Mouse (Mus musculus) adrenal gland, postnatal 4 days (tissue): ENCODE measurements around the gene Atl2. TPM values are rescaled to one million over a fixed set of nuclear protein-coding genes. Genes with fewer than 3 reads are reported as not detected.

Experiments used
- DNase-seq, 2 experiments: peaks; one replicate each; pipeline ENCODE4 v3.0.0; 2021 to 2022; ENCODE audit warnings: low spot score in 2 of 2, mixed read lengths in 2 of 2
- total RNA-seq, 2 experiments: library from RNA; stranded (reverse); gene quantifications; 2 replicates each; pipeline ENCODE4 v1.2.3; 2021

Atl2 gene
- total RNA-seq, 2 experiments from 2014 or later, result 42.0 to 42.6 TPM

DNA sequence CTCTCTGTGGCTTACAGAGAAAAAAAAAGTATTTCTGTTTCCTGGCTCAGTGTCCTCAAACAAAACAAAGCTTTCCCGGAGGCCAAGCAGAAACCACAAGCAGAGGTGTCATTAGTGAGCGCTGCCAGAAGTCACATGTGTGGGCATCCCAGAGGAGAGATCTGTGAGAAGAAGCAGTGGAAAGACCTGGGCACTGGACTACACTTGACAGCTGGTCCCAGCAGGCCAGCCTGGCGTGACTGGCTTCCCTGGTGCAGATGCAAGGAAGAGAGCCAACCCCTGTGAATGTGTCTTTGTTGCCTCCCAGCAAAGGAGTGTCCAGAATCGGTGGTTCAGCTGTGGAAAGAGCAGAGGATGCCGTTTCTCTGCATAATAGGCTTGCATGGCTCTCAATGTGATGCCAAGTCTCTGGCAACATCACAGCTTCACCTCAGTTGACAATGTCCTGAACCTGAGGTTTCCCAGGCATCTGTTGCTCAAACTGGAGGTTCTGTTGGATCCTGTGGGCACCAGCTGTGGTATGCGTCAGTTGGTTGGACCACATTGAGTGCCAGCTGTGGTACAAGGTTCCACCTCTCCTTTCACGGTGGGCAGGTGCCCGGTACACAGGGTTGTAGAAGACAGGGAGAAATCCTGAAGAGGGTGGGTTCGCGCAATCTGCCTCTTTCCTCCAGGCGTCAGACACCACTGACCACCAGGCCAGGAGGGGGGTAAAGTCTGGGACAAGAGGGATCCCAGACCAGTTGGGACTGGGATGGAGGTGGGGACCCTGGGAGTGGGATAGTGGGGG lies 70.5 kb downstream of the Atl2 start:
- no peak for DNase-seq

DNA sequence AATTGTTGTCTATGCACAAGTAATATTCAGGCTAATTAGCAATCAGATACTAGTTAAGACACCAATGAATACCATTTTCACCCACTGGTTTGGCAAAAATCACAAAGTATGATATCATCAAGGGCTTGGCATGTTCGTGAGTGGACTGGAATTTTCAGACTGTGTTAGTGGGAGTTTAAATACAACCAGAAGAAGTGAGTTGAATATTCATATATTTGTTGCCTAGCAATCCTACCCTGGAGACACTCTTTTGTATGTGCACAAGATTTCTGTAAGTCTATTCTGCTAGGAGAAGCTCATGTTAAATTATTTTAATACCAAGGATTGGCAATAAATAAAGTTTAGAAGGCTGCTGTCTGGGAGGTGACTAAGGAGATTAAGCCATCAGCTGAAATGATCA lies 71.5 kb downstream of the Atl2 start:
- no peak for DNase-seq

DNA sequence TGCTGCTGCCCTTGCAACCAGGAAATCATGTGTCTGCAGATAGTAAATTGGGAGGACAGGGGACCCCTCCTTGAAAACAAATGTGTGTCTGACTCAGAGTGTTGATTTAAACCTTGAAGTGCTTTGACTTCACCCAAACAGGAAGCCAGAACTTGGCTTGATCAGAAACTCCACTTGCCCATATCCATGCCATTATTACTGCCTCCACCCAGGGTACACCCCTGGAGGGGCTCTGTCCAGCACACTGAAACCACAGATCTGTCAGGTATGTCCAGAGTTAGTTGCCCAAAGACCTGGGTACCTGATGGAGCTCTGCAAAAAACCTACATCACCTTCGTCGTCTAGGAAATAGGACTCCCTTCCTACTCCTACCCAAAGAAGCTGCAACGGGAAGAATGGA lies 77.0 kb downstream of the Atl2 start:
- no peak for DNase-seq

DNA sequence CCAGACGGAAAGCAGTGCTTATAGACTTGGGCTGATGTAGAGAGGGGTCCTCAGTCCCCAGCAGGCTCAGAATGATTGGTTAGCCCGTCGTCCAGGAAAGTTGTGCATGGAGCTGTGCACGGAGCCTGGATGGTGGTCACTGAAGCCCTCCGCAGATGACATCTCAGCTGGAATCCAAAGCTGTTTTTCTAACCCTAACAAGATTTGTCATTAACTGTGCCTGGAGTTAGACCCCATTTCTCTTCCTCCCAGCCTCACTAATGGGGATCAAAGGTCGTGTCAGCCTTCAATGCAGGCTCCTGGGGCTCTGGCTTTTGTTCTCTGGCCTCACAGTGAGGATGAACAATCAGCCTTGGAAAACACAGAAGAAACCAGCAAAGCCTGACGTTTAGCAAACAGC lies 77.9 kb downstream of the Atl2 start:
- no peak for DNase-seq

DNA sequence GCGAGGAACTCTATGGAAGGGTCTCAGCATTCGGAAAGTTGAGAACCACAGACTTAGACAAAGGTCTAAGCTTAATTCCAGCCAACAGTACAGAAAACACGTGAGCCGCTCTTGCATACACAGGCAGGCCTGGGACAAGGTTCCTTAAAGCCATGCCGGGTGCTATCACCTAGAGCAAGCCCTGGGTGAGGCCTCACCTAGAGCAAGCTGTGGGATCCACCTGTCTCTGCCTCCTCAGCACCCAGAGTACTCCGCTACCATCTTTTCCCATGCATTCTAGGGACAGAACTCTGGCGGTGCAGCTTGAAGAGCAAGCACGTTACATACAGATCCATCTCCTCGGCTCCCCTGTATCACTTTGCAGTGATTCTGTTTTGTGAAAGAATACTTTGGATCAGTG lies 78.4 kb downstream of the Atl2 start:
- no peak for DNase-seq

DNA sequence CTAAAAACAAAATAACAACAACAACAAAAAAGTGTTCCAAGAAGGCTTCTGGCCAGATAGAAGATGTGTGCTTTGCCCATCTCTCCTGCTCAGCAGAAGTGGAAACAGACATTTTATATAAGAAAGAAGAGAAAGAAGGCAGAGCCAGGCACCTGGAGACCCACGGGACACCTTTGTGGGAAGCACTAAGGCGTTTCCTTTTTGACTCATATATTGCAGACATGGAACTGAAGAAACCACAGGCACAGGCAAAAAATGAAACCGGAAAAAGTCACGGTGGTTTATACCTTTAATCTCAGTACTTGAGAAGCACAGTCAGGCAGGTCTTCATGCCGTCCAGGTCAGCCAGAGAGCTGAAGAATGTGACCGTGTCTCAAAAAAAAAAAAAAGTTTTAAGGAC lies 79.0 kb downstream of the Atl2 start:
- no peak for DNase-seq

DNA sequence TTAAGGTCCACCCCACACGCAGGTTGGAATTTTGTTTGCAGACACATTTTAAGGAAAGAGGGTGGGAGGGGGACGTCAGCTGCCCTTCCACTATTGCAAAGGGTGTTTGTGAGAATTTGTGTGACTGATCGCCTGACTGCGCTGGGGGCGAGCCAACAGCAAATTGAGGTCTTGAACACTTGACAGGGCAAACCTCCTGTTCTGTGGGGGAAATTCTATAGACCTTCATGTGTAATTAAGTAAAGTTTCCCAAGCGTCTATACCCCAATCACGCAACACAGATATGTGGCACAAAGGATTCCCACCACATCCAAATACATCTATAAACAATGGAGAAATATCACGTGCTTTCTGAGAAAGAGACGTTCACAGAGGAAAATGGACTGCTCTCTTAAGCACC lies 85.5 kb downstream of the Atl2 start:
- no peak for DNase-seq

DNA sequence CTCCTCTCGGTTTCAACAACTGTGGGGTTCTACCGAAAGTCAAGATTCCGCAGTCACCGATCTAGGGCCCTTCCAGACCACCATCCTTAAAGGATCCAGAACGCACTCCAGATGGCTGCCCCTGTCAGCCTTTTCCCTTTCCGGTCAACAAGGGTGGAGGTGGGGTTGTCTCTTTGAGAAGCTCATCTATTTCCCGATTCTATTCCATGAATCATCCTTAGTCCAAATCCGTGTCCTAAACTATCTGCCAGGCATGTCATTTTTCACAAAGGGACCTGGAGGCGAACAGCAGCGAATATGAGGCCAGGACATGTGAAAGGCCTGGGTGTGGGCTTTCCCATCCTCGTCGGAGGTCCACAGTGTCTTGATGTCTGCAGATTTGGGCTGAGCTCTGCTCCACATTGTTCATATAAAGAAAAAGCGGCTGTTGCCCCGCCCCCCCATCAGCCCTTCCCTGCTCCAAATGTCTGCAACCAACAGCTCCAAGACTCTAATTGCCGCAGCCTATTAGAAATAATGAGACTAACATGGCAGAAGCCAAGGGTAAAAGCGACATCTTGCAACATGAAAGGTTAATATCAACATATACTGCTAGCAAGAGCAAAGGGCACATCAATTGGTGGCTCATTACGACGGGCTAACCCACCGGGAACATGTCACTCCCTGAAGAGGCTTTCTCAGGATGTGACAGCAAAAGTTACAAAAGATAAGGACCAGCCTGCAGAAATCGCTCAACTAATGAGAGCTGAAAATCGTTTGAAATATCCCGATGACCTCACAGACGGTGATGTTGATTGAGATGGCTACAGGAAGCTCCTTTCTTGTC lies 86.2 kb downstream of the Atl2 start:
- no peak for DNase-seq

DNA sequence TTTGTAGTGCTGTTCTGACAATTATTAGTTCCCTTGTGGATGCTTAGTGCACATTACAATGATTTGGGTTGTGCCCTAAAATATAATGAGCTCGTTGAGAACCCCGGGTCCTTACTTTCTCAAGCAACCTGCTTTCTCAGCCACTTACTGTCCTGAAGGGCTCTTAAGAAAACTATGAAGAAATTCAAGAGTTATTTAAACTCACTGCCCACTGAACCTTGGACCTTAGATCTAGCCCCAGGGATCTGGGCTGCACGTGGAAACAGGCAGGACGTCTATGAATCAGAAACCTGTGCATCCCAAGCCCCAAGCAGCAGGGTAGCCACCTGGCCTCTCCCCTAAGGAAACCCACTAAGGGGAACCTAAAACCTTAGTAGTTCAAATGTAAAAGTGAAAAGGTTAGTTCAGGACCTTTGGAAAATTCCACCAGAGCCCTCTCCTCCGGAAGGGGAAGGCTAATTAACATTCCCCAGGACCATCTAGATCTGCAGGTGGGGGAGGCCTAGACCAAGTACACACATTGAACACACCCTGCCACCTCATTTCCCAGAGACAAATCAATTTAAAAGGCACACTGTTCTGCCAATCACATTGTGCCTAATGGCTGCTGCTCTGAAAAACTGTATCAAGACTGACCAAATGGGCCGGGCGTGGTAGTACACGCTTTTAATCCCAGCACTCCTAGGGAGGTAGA lies 88.5 kb downstream of the Atl2 start:
- DNase-seq, result no peak

DNA sequence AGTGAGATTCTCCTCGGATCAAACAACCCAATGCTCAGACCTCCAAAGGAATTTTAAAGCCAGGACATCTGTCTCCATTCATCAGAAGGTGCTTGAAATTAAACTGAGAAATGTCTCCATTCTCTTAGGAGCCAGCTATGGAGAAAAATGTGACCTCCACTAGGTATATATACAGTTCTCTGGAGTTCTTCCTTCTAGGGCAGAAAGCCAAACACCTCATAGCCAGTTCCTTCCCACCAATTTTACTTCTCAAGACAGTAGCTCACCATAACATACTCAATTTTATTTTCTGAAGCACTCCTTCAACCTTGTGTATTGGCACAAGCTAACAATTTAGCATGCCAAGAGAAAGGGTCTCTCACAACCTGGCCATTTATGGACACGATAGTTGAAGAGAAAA lies 91.2 kb downstream of the Atl2 start:
- DNase-seq, result no peak

DNA sequence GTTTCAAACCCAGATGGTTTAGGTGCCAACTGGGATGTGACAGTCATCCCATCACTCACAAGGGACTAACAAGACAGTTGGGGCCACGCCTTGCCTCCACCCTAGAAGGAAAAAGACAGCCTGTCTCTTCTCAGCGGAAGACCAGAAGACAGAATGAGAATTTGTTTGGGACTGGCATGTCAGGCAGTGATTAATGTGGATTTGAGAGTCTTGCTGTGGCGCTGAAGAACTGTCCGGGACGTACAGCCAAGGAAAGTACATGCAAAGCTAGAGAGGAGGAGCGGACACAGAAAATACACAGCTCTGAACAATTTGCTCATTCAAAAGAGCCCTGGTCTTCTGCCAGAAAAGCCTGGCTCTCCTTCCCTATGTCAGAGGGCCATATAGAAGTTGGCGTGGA lies 93.9 kb downstream of the Atl2 start:
- no peak for DNase-seq

DNA sequence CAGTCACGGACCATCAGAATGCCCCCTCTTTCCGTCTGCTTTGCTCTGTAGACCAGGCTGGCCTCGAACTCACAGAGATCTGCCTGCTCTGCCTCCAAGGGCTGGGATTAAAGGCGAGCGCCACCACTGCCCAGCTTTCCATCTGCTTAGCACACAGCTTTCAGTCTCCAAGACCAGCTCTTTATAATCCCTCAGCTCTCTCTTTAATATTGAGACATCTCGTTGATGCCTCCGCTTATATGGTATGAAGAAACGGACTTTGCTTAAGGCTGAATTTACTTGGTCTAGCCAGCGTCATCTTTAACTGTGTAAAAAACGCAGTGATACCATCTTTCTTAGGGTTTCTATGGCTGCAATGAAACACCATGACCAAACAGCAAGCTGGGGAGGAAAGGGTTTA lies 97.1 kb downstream of the Atl2 start:
- DNase-seq, result no peak

Other genes with a start within 250 kb of the Atl2 start
- gene Cyp1b1, start 181.1 kb downstream of the Atl2 start, total RNA-seq, result 10 to 100 TPM; 39.7 to 41.3 TPM
- 10 to 100 TPM; 72.6 to 73.0 TPM for gene Hnrnpll, start 166.2 kb upstream of the Atl2 start, total RNA-seq
- gene Galm, start 231.3 kb upstream of the Atl2 start, total RNA-seq, result 10 to 100 TPM; 14.5 to 16.2 TPM